Mouse (Mus musculus) thymus, postnatal 4 days (tissue): ENCODE results near the gene Tmem252.
A peak's percentile ranks its signal among the peaks of the same experiment; 100 is the strongest.
"Not testable (repeated sequence)": the region's sequence is repeated elsewhere in the genome, so short reads cannot be mapped to it uniquely, and the experiment has no call there.

Source experiments
- DNase-seq: peaks from one replicate; pipeline ENCODE4 v3.0.0; 2021

Gene Tmem252

GRCm38 (mm10) chr19:24683016-24683720, 9.4 kb downstream of the Tmem252 start:
- DNase-seq: no peak

GRCm38 (mm10) chr19:24686411-24686810, 12.6 kb downstream of the Tmem252 start:
- DNase-seq: no peak

GRCm38 (mm10) chr19:24688327-24688726, 14.5 kb downstream of the Tmem252 start:
- DNase-seq: no peak

GRCm38 (mm10) chr19:24689531-24689930, 15.7 kb downstream of the Tmem252 start:
- DNase-seq: no peak

GRCm38 (mm10) chr19:24692691-24693090, 18.9 kb downstream of the Tmem252 start:
- no peak for DNase-seq

- DNase-seq: no peak
These were observed 24.1 kb downstream of the Tmem252 start for GRCm38 (mm10) chr19:24697946-24698345.

GRCm38 (mm10) chr19:24698651-24699050, 24.8 kb downstream of the Tmem252 start:
- no peak for DNase-seq

GRCm38 (mm10) chr19:24699196-24699595, 25.4 kb downstream of the Tmem252 start:
- no peak for DNase-seq

- no peak for DNase-seq
These were observed 26.1 kb downstream of the Tmem252 start for GRCm38 (mm10) chr19:24699910-24700309.

- DNase-seq: no peak
These were observed 26.9 kb downstream of the Tmem252 start for GRCm38 (mm10) chr19:24700664-24701063.

GRCm38 (mm10) chr19:24701716-24702115, 27.9 kb downstream of the Tmem252 start:
- no peak for DNase-seq

- not testable (repeated sequence) for DNase-seq
These were observed 29.4 kb downstream of the Tmem252 start for GRCm38 (mm10) chr19:24703168-24703567.

- no peak for DNase-seq
These were observed 29.9 kb downstream of the Tmem252 start for GRCm38 (mm10) chr19:24703680-24704079.

- no peak for DNase-seq
These were observed 30.5 kb downstream of the Tmem252 start for GRCm38 (mm10) chr19:24704326-24704725.

- DNase-seq: peak; percentile 34
These were observed 31.6 kb downstream of the Tmem252 start for GRCm38 (mm10) chr19:24705395-24705794.

GRCm38 (mm10) chr19:24707071-24707906, 33.5 kb downstream of the Tmem252 start:
- DNase-seq: no peak

GRCm38 (mm10) chr19:24708032-24708431, 34.2 kb downstream of the Tmem252 start:
- DNase-seq: no peak

GRCm38 (mm10) chr19:24716303-24717097, 42.7 kb downstream of the Tmem252 start:
- no peak for DNase-seq

- DNase-seq: no peak
These were observed 44.2 kb downstream of the Tmem252 start for GRCm38 (mm10) chr19:24718021-24718420.

- DNase-seq: no peak
These were observed 45.7 kb downstream of the Tmem252 start for GRCm38 (mm10) chr19:24719504-24719903.

- DNase-seq: no peak
These were observed 46.6 kb downstream of the Tmem252 start for GRCm38 (mm10) chr19:24720448-24720847.

GRCm38 (mm10) chr19:24724362-24724761, 50.6 kb downstream of the Tmem252 start:
- DNase-seq: no peak

- DNase-seq: no peak
These were observed 56.9 kb downstream of the Tmem252 start for GRCm38 (mm10) chr19:24730661-24731060.
